Mouse (Mus musculus): Measurements from ENCODE around the gene Serinc4.

The Serinc4 gene

GRCm38 (mm10) chr2:121447006-121447405 is 9.6 kb downstream of the Serinc4 start:
- no peak for DNase-seq (ENCODE audit: low read depth)

GRCm38 (mm10) chr2:121446506-121446905 is 10.1 kb downstream of the Serinc4 start:
- DNase-seq (ENCODE audit: low read depth) = no peak

- DNase-seq (ENCODE audit: low read depth) = no peak
Observed at GRCm38 (mm10) chr2:121445117-121445516, 11.5 kb downstream of the Serinc4 start.

- DNase-seq (ENCODE audit: low read depth) = no peak
Observed at GRCm38 (mm10) chr2:121444178-121444577, 12.4 kb downstream of the Serinc4 start, which contains the start of gene Ell3. Gene Ell3, minus strand, starts transcription at chr2:121444278.

GRCm38 (mm10) chr2:121443068-121443349 is 13.6 kb downstream of the Serinc4 start:
- DNase-seq (ENCODE audit: low read depth) = no peak

GRCm38 (mm10) chr2:121442259-121443067 is 14.1 kb downstream of the Serinc4 start:
- DNase-seq (ENCODE audit: low read depth) = peak; percentile 84

- DNase-seq (ENCODE audit: low read depth) = no peak
Observed at GRCm38 (mm10) chr2:121441800-121442199, 14.8 kb downstream of the Serinc4 start.

GRCm38 (mm10) chr2:121440834-121441605 is 15.6 kb downstream of the Serinc4 start:
- no peak for DNase-seq (ENCODE audit: low read depth)

- DNase-seq (ENCODE audit: low read depth) = no peak
Observed at GRCm38 (mm10) chr2:121439746-121440145, 16.8 kb downstream of the Serinc4 start.

GRCm38 (mm10) chr2:121434854-121435253 is 21.7 kb downstream of the Serinc4 start:
- peak; percentile 79 for DNase-seq (ENCODE audit: low read depth)

- DNase-seq (ENCODE audit: low read depth) = no peak
Observed at GRCm38 (mm10) chr2:121425890-121426289, 30.7 kb downstream of the Serinc4 start.

- DNase-seq (ENCODE audit: low read depth) = no peak
Observed at GRCm38 (mm10) chr2:121423166-121423565, 33.4 kb downstream of the Serinc4 start.

GRCm38 (mm10) chr2:121418476-121418875 is 38.1 kb downstream of the Serinc4 start:
- no peak for DNase-seq (ENCODE audit: low read depth)

- peak; percentile 39 for DNase-seq (ENCODE audit: low read depth)
Observed at GRCm38 (mm10) chr2:121416356-121416755, 40.2 kb downstream of the Serinc4 start.

- peak; percentile 6 for DNase-seq (ENCODE audit: low read depth)
Observed at GRCm38 (mm10) chr2:121415591-121415990, 41.0 kb downstream of the Serinc4 start.

- peak; percentile 30 for DNase-seq (ENCODE audit: low read depth)
Observed at GRCm38 (mm10) chr2:121415103-121415502, 41.5 kb downstream of the Serinc4 start.

GRCm38 (mm10) chr2:121414139-121414685 is 42.4 kb downstream of the Serinc4 start:
- DNase-seq (ENCODE audit: low read depth) = peak; percentile 70

- peak; percentile 91 for DNase-seq (ENCODE audit: low read depth)
Observed at GRCm38 (mm10) chr2:121413387-121414042, 43.1 kb downstream of the Serinc4 start, which contains the start of the genes Pdia3 and Catsper2. Gene Pdia3, plus strand, starts transcription at chr2:121413775. Gene Catsper2, minus strand, starts transcription at chr2:121413792.

GRCm38 (mm10) chr2:121412843-121413386 is 43.7 kb downstream of the Serinc4 start:
- no peak for DNase-seq (ENCODE audit: low read depth)

GRCm38 (mm10) chr2:121408160-121408559 is 48.4 kb downstream of the Serinc4 start:
- DNase-seq (ENCODE audit: low read depth) = peak; percentile 87

GRCm38 (mm10) chr2:121403296-121403695 is 53.3 kb downstream of the Serinc4 start:
- DNase-seq (ENCODE audit: low read depth) = no peak

- DNase-seq (ENCODE audit: low read depth) = peak; percentile 87
Observed at GRCm38 (mm10) chr2:121396624-121397023, 60.0 kb downstream of the Serinc4 start.

Measured in naive thymus-derived CD4-positive, alpha-beta T cell, adult 2 months (primary cell).